Mouse (Mus musculus) heart, adult 2 months (tissue): ENCODE measurements around the gene Ezr.

Experiments used
- CTCF ChIP-seq: fragments of 200-600 bp; IDR thresholded peaks from 2 replicates; pipeline ENCODE4 v1.8.1; 2022; ENCODE audit warnings: antibody characterized with exemption, mild to moderate bottlenecking, moderate library complexity
- EP300 ChIP-seq: fragments of 200-500 bp; IDR thresholded peaks from 2 replicates; pipeline ENCODE4 v1.6.1; 2011; ENCODE audit warnings: low read depth, low read length, control low read depth; ENCODE audit not compliant: insufficient read depth
- POLR2A ChIP-seq: fragments of 200-500 bp; IDR thresholded peaks from 2 replicates; pipeline ENCODE4 v1.6.1; 2011; ENCODE audit warnings: mild to moderate bottlenecking, low read depth, low read length, control low read depth; ENCODE audit not compliant: insufficient read depth

GRCm38 (mm10) chr17:6776123-6776522 lies 6.5 kb downstream of the Ezr start:
- TF ChIP-seq CTCF (no peak), POLR2A (no peak), EP300 (no peak)
